Mouse (Mus musculus): ENCODE results near the gene Tpst2. TPM values are rescaled to one million over a fixed set of nuclear protein-coding genes. Genes with fewer than 3 reads are reported as not detected.

Tpst2 gene
- total RNA-seq, 2 experiments from 2014 or later, result 208 to 233 TPM

- no peak for DNase-seq (ENCODE audit: low spot score in 2 of 2)
These were observed 23.3 kb upstream of the Tpst2 start for GRCm38 (mm10) chr5:112253169-112253568.

DNA sequence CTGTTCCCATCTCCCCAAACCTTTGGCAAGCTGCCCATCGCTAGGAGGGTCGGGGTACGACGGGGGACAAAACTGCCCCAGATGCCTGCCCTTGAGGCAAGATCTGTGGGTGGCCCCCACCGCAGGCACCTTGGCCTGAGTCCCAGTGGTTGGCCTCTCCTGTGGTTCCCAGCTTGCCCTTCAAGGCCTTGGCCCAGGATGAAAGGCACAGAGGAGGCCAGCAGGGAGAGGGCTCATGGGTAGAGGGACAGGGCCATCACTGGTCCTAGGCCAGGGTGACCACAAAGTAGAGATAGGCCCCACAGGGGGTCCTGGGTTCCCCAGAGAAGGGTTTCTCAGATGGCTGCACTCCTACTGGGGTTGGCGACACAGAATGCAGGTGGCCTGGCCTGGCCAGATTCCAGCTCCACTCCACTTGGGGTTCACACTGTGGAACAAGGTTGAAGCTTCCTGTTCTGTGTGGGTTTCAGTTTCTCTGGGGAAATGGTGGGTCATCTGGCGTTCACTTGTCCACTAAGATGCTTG, 22.1 kb upstream of the Tpst2 start:
- DNase-seq (ENCODE audit: low spot score in 2 of 2), result peak; percentile 73 to 76

DNA sequence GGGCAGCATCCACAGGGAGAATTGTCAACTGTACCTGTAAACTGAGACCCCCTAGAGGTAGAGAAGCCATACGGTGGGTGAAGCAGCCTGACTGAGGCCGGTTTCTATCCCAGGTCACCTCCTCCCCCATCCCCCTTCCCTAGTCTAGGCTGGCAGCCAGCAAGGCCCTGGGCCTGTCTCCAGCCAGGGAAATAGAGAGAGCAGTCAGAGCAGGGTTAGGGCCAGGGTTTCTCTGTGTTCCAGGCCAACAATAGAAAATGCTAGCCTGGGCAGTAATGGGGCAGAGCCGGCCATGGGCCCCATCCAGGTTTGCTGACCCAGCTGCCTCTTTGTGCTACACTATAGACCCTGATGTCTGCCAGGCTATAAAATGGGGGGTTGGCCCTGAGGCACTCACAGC, 21.1 kb upstream of the Tpst2 start, which contains the start of gene Crybb1:
Gene Crybb1, plus strand, starts transcription at position 390 of the 400 bp plus-strand sequence.
- peak in 1 of 2 experiments; percentile 57 for DNase-seq (ENCODE audit: low spot score in 2 of 2)

DNA sequence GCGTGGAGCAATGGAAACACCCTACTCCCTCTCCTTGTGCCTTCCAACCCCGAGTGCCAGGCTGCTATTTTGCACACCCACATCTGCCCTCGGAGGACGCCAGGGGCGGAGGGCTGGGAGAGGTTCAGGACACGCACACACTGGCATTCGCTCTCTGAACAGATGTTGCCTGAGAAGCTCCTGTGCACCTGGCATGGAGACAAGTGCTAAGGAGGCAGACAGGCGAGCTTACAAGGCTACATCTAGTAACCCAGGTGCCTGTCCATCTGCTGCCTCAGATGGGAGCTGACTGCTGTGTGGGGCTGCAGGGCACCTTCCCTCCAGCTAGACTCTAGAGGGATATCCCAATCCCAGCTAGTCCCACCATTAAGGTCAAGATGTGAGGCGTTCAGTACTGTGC, 20.0 kb upstream of the Tpst2 start:
- no peak for DNase-seq (ENCODE audit: low spot score in 2 of 2)

- DNase-seq (ENCODE audit: low spot score in 2 of 2), result no peak
These were observed 18.6 kb upstream of the Tpst2 start for GRCm38 (mm10) chr5:112257896-112258295.

DNA sequence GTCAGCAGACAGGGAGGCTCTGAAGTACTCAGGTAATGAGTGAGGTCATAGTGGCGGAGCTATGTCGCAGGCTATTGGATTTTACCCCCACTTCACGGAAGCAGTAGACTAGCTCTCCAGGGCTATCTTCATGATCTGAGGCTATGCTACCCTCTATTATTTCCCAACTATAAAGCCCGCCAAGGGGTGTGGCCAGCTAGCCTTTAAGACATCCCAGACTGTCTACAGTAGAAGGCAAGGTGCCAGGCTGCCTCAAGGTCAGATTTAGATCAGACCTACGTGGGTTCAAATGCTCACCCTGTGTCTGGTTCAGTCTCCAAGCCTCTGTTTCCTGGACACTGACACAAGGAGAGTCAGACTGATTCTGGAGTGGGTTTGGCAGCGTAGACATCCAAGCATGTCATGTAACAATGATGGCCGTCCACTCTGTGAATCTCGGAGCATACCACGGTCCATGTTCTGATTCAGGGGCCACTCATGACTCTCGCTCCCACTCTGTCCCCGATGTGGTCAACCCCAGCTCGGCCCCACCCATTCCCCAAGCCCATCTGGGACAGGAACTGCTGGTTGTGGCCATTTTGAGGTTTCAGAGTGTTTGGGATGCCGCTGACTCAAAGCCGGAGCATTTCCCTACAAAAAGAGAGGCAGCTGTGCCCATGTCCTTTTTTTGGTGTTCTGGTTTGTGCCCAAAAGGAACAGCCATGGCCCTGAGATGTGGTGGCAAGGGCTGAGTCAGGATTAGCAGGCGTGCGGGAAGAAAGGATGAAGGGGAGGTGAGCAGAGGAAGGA, 16.4 kb upstream of the Tpst2 start:
- DNase-seq (ENCODE audit: low spot score in 2 of 2), result no peak

DNA sequence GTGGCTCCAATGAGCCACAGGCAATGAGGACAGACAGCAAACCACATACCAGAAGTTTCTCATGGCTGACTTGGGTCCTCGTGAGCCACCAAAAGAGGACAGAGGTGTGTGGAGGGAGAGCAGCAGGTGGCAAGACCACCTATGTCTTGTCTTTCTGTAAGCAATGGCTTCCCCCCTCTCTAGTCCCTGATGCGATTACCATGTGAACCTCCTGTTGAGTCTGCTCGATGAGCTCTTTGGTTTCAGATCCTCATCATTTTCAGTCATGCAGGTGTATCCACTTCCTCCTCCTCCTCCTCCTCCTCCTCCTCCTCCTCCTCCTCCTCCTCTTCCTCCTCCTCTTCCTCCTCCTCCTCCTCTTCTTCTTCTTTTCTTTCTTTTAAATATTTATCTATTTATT, 15.7 kb upstream of the Tpst2 start:
- DNase-seq (ENCODE audit: low spot score in 2 of 2), result no peak

DNA sequence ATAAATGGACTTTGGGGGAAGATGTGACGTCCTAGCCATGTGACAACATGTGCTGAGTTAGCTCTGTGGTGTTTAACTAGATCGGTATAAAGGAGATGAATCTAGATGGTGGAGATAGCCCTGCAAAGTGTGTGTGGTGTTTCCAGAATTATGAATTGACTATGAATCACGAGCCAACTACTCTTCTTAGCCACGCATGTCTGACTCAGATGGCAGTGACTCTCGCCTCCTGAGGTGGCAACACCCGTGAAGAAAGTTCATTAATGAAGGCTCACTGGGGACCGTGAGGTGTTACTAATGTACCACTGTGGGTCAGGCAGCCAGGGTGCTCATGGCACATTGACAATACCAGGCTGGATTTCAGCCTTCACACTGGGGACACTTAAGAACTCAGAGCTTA, 12.4 kb upstream of the Tpst2 start:
- peak in 1 of 2 experiments; percentile 14 for DNase-seq (ENCODE audit: low spot score in 2 of 2)

GRCm38 (mm10) chr5:112265110-112265509, 11.4 kb upstream of the Tpst2 start:
- DNase-seq (ENCODE audit: low spot score in 2 of 2), result no peak

- DNase-seq (ENCODE audit: low spot score in 2 of 2), result no peak
These were observed 11.0 kb upstream of the Tpst2 start for GRCm38 (mm10) chr5:112265515-112265914.

DNA sequence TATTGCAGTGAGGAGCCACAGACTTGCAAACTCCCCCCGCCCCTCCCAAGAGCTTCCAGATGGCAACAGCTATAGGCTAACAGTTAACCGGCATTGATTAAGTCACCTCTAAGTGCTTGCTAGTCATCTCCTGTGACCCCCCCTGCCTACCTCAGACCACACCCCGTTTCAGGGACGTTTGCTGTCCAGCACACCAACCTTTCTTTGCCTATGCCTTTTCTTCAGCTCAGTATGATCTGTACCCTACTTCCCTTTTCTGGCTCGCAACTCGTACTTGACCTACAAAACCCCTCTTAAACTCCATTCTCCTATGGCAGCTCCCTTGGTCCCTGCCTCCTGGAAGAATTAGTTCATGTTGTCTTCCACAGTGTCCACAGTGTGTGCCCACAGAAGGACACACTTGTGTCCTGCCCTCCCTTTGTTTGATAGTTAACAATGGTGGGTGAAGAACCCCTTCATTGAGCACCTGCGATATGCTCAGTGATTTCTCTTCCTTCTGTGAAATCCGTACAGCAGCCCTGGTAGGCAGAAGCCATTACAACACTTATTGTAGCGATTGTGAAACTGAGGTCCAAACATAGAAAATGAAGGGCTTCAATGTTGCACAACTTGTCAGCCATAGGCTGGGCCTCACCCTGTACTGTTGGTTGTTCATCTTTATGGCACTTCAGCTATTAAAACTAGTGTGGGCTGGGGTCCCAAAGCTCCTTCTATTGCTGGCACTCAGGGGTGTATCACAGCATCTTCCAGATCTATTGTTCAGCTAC, 10.3 kb upstream of the Tpst2 start:
- no peak for DNase-seq (ENCODE audit: low spot score in 2 of 2)

GRCm38 (mm10) chr5:112270764-112271541, 5.5 kb upstream of the Tpst2 start:
- no peak for DNase-seq (ENCODE audit: low spot score in 2 of 2)

DNA sequence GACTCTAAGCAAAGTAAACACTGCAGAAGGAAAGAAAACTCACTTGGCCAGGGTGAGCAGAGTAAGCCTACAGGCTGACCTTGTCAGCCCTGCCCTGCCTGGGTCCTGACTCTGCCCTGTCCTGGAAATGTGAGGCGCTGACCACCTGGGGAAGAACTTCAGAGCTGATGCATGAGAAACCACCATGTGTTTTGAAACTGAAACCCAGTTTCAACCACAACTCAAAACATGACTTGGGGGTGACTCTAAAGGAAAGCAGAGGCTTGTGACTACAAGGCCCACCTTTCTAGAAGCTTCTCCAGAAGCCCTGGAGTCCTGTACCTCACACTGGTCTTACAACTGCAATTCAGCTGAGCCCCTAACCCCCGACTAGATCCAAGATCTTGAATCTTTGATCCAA, 3.6 kb upstream of the Tpst2 start:
- DNase-seq (ENCODE audit: low spot score in 2 of 2), result no peak

DNA sequence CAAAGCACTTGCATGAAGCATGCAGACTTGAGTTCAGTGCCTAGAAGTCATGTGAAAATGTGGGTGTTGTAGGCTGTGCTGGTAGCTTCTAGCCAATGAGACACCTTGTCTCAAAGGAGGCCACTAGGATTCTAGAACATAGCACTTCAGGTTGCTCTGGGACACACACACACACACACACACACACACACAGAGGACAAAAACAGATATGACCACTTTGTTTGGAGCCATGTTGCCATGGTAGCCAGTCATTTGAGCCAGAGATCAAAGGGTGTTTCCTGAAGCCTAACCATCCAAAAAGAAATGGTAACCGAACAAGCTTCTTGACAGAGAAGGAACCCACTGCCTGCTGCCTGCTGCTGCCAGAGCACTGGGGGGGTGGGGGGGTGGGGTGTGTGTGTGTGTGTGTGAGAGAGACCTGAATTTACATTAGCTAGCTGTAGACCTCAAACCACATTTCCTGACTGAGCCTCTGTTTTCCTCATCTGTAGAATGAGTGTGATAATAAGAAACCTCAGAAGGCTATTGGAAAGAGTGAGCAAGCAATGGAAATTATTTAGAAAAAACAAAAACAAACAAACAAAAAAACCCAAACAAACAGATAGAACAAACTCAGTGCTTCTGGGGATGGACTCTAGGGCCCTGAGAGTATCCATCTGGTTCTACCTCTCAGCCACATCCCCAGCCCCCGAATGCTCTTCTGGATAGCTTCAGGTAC, 2.6 kb upstream of the Tpst2 start:
- DNase-seq (ENCODE audit: low spot score in 2 of 2), result no peak

GRCm38 (mm10) chr5:112275021-112275804, 1.3 kb upstream of the Tpst2 start:
- no peak for DNase-seq (ENCODE audit: low spot score in 2 of 2)

DNA sequence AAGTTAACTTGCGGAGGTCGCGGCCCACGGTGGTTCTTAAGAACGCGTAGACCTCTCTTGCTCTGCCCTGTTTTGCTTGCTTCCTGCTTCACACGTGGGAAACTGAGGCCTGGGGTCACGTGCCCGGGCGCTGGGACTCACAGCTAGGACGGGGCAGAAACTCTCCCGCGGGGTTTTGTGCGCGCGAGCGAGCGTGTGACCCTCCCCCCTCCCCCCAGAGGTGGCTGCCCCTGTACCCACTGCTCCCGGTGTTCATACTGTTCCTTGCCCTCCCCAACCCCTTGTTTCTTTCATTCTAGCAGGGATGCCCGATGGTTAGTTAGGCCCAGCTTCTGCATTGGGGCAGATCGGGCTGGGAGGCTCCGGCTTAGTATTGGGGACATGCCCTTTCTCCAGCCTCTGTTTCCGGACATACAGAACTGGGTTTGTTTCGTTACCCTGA, 437 bp downstream of the Tpst2 start:
- DNase-seq (ENCODE audit: low spot score in 2 of 2), result no peak

GRCm38 (mm10) chr5:112277906-112278470, 1.5 kb downstream of the Tpst2 start:
- DNase-seq (ENCODE audit: low spot score in 2 of 2), result no peak

GRCm38 (mm10) chr5:112279181-112280021, 2.9 kb downstream of the Tpst2 start:
- peak in 1 of 2 experiments; percentile 56 for DNase-seq (ENCODE audit: low spot score in 2 of 2)
